Comparison of ENCODE assay signal across 8 mouse cellular contexts in the genomic region with DNA sequence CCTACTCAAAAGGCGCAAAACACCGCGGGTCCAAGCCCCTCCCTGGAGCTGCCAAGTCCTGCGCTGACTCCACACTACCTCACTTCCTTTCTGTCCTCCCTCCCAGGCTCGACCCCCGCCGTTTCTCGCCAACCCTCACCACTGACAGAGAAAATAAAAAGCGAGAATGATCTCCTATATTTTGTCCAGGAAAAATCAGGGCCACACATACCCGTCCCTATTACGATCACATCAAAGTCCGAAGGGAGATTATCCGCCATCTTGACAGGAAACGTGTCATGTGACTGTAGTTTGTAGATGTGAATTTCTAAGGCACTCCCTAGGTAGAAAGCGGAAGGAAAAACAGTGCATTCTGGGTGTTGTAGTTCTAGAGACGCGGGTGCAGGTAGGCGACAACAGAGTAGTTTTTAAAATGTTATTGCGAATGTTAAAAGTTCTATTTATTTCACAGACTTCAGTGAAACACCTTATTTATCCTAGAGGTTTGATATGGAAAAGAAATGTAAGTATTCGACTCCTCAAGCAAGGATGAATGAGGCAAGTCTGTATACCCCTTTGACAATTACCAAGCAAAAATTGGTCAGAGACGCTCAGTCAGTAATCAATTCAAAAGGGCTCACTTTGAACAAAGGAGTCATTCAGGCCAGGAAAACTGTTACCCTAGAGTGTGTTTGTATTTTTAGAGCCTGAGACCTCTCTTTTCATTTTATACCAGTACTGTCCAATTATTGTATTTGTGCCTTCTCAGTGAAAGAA. TPM values are rescaled to one million over a fixed set of nuclear protein-coding genes. Genes with fewer than 3 reads are reported as not detected.
A peak's percentile ranks its signal among the peaks of the same experiment; 100 is the strongest.
DNase-seq lines count a peak whose midpoint lies in the region; ATAC-seq and TF ChIP-seq lines count a peak whose summit lies in the region.

A gene (minus strand): TSS at position 288 of the 756 bp plus-strand sequence.

- H3K4me3 ChIP-seq in ES-E14 (ENCODE audit: insufficient read depth in 1 of 2, low read depth in 1 of 2, low read length in 2 of 2, poor library complexity in 1 of 2, severe bottlenecking in 1 of 2): peak within 1 kb of the TSS; percentile 72 to 97
- H3K4me3 ChIP-seq in forebrain, embryonic 10.5 days: peak within 1 kb of the TSS; percentile 59
- peak within 1 kb of the TSS; percentile 69 for H3K4me3 ChIP-seq in heart, postnatal 0 days (ENCODE audit: low read depth, low read length)
- H3K4me3 ChIP-seq in liver, embryonic 14.5 days (ENCODE audit: insufficient read depth in 1 of 2, low read depth in 2 of 2, low read length in 2 of 2): peak within 1 kb of the TSS; percentile 62 to 96
- peak within 1 kb of the TSS; percentile 63 for H3K4me3 ChIP-seq in stomach, embryonic 16.5 days (replicated peaks; ENCODE audit: low read length)

- no peaks in the 10 kb centered on the region for H3K9me3 ChIP-seq in ES-E14 (ENCODE audit: control insufficient read depth, insufficient read depth, low read depth, low read length)
- H3K9me3 ChIP-seq in forebrain, embryonic 10.5 days: no peaks in the 10 kb centered on the region
- H3K9me3 ChIP-seq in heart, postnatal 0 days (replicated peaks; ENCODE audit: control insufficient read depth, low read length): no peaks in the 10 kb centered on the region
- no peaks in the 10 kb centered on the region for H3K9me3 ChIP-seq in liver, embryonic 14.5 days (ENCODE audit: control insufficient read depth, low read length)
- H3K9me3 ChIP-seq in stomach, embryonic 16.5 days (replicated peaks; ENCODE audit: control insufficient read depth, low read length): no peaks in the 10 kb centered on the region

- H3K27me3 ChIP-seq in forebrain, embryonic 10.5 days (ENCODE audit: poor library complexity, severe bottlenecking): no peaks in the 10 kb centered on the region
- no peaks in the 10 kb centered on the region for H3K27me3 ChIP-seq in heart, postnatal 0 days (ENCODE audit: control insufficient read depth, insufficient read depth, low read length)
- no peaks in the 10 kb centered on the region for H3K27me3 ChIP-seq in liver, embryonic 14.5 days (ENCODE audit: control insufficient read depth, insufficient read depth, low read length)
- no peaks in the 10 kb centered on the region for H3K27me3 ChIP-seq in stomach, embryonic 16.5 days (ENCODE audit: control insufficient read depth, insufficient read depth, low read length)

- no peak for TF ChIP-seq CTCF in heart, postnatal 0 days (IDR thresholded peaks at IDR 0.05; ENCODE audit: low read depth)
- no peak for TF ChIP-seq CTCF in liver, embryonic 14.5 days (IDR thresholded peaks at IDR 0.05; ENCODE audit: low read depth)

- H3K4me1 ChIP-seq in ES-E14 (ENCODE audit: control insufficient read depth in 2 of 2, insufficient read depth in 2 of 2, low read length in 2 of 2, poor library complexity in 1 of 2): no peaks in the 10 kb centered on the region
- H3K4me1 ChIP-seq in forebrain, embryonic 10.5 days: no peaks in the 10 kb centered on the region
- no peaks in the 10 kb centered on the region for H3K4me1 ChIP-seq in heart, postnatal 0 days (ENCODE audit: control insufficient read depth, insufficient read depth)
- H3K4me1 ChIP-seq in liver, embryonic 14.5 days (replicated peaks; ENCODE audit: control insufficient read depth in 2 of 2, insufficient read depth in 2 of 2, low read length in 1 of 2): no peaks in the 10 kb centered on the region
- no peaks in the 10 kb centered on the region for H3K4me1 ChIP-seq in stomach, embryonic 16.5 days (ENCODE audit: control insufficient read depth, insufficient read depth, low read length)

- DNase-seq in ES-E14 (ENCODE audit: low read depth, low spot score): peak; percentile 37
- DNase-seq in c-Kit-positive CD71-positive TER-119-negative erythroid progenitor cells, embryonic 14.5 days (ENCODE audit: low read depth): peak; percentile 55
- DNase-seq in forebrain, embryonic 10.5 days (ENCODE audit: extremely low spot score, low spot score): peak; percentile 44
- peak; percentile 76 for DNase-seq in heart, postnatal 0 days (ENCODE audit: low spot score)
- peak; percentile 59 to 74 for DNase-seq in kidney, postnatal 36 days
- peak; percentile 52 to 63 (median 60) for DNase-seq in liver, embryonic 14.5 days (ENCODE audit: low read depth in 3 of 3, low spot score in 3 of 3)
- peak; percentile 59 for DNase-seq in neural tube, embryonic 10.5 days (ENCODE audit: extremely low spot score, low spot score)

- H3K27ac ChIP-seq in ES-E14 (ENCODE audit: insufficient read depth, low read depth, low read length, poor library complexity, severe bottlenecking): no peak within 1 kb of the TSS
- peak within 1 kb of the TSS; percentile 87 for H3K27ac ChIP-seq in forebrain, embryonic 10.5 days
- H3K27ac ChIP-seq in heart, postnatal 0 days (ENCODE audit: low read depth): peak within 1 kb of the TSS; percentile 74
- H3K27ac ChIP-seq in liver, embryonic 14.5 days: no peak within 1 kb of the TSS
- peak within 1 kb of the TSS; percentile 31 for H3K27ac ChIP-seq in stomach, embryonic 16.5 days (ENCODE audit: low read length)

- TF ChIP-seq EP300 in heart, postnatal 0 days (IDR thresholded peaks at IDR 0.05; ENCODE audit: low read depth): no peak
- TF ChIP-seq EP300 in liver, embryonic 14.5 days (IDR thresholded peaks at IDR 0.05; ENCODE audit: low read depth): no peak

- H3K4me2 ChIP-seq in heart, postnatal 0 days (ENCODE audit: low read depth, low read length): peak within 1 kb of the TSS; percentile 59
- peak within 1 kb of the TSS; percentile 63 for H3K4me2 ChIP-seq in liver, embryonic 14.5 days (ENCODE audit: low read depth)
- H3K4me2 ChIP-seq in stomach, embryonic 16.5 days (ENCODE audit: low read depth, low read length): peak within 1 kb of the TSS; percentile 58

- H3K36me3 ChIP-seq in ES-E14 (ENCODE audit: control insufficient read depth, insufficient read depth, low read length, poor library complexity, severe bottlenecking): no peaks in the 10 kb centered on the region
- no peaks in the 10 kb centered on the region for H3K36me3 ChIP-seq in forebrain, embryonic 10.5 days (replicated peaks)
- no peaks in the 10 kb centered on the region for H3K36me3 ChIP-seq in heart, postnatal 0 days (replicated peaks; ENCODE audit: control insufficient read depth, insufficient read depth, low read length)
- no peaks in the 10 kb centered on the region for H3K36me3 ChIP-seq in liver, embryonic 14.5 days (replicated peaks; ENCODE audit: control insufficient read depth, insufficient read depth, low read depth)
- H3K36me3 ChIP-seq in stomach, embryonic 16.5 days (ENCODE audit: control insufficient read depth, insufficient read depth, low read length): no peaks in the 10 kb centered on the region

- peak within 1 kb of the TSS; percentile 69 for H3K9ac ChIP-seq in ES-E14 (ENCODE audit: insufficient read depth, low read depth, low read length, poor library complexity, severe bottlenecking)
- peak within 1 kb of the TSS; percentile 58 for H3K9ac ChIP-seq in heart, postnatal 0 days (replicated peaks; ENCODE audit: low read depth, low read length)
- H3K9ac ChIP-seq in liver, embryonic 14.5 days (replicated peaks): peak within 1 kb of the TSS; percentile 52
- peak within 1 kb of the TSS; percentile 61 for H3K9ac ChIP-seq in stomach, embryonic 16.5 days (ENCODE audit: low read length)

- ATAC-seq in heart, postnatal 0 days (ENCODE audit: insufficient read depth, low read depth): peak; percentile 82
- ATAC-seq in liver, embryonic 14.5 days (ENCODE audit: insufficient read depth): peak; percentile 94
- peak; percentile 92 for ATAC-seq in stomach, embryonic 16.5 days (ENCODE audit: insufficient read depth, low FRiP score)

- WGBS in forebrain, embryonic 10.5 days: 13% methylated on average over 21 of the region's 21 CpGs
- WGBS in heart, postnatal 0 days: 9% methylated on average over 21 of the region's 21 CpGs
- WGBS in liver, embryonic 14.5 days (ENCODE audit: insufficient replicate concordance): 5% methylated on average over 21 of the region's 21 CpGs
- 12% methylated on average over 21 of the region's 21 CpGs for WGBS in stomach, embryonic 16.5 days

- in situ Hi-C loops in ES-E14 (cut with MboI; ENCODE audit: low sequenced_read_pairs in 2 of 2, unreplicated experiment in 2 of 2): no loop called here

TF ChIP-seq in ES-E14, 5 proteins besides CTCF, POLR2A, EP300 and RAD21:
- TF ChIP-seq MAFK (IDR thresholded peaks at IDR 0.05; ENCODE audit: insufficient read depth, low read depth, low read length): no peak
- no peak for TF ChIP-seq ZC3H11A (IDR thresholded peaks at IDR 0.05; ENCODE audit: borderline replicate concordance, low read depth, low read length)
- no peak for TF ChIP-seq ZNF384 (IDR thresholded peaks at IDR 0.05; ENCODE audit: low read depth, low read length)
- peak; percentile 88 for TF ChIP-seq HCFC1 (IDR thresholded peaks at IDR 0.05; ENCODE audit: borderline replicate concordance, insufficient read depth, low read length)
- TF ChIP-seq CHD2 (IDR thresholded peaks at IDR 0.05; ENCODE audit: low read depth, low read length): no peak

RNA-seq across cellular contexts. Expression of the gene that starts here (rescaled TPM):
- total RNA-seq in ES-E14 (2012; rRNA removed): 12.4 and 16.6 TPM in 2 replicates
- 12.0 and 13.4 TPM in 2 replicates for polyA plus RNA-seq in forebrain, embryonic 10.5 days (2016; fragmentation: Nextera tagmentation; extraction: Ambion mirVana)
- total RNA-seq in heart, postnatal 0 days (2014; rRNA removed; ENCODE audit: low replicate concordance): 12.2 and 29.5 TPM in 2 replicates
- polyA plus RNA-seq in heart, postnatal 0 days (2015; fragmentation: Nextera tagmentation; extraction: Ambion mirVana): 5.7 and 6.0 TPM in 2 replicates
- polyA plus RNA-seq in liver, embryonic 14.5 days (2012; rRNA removed): 0.94 and 1.7 TPM in 2 replicates
- 4.2 and 5.5 TPM in 2 replicates for polyA plus RNA-seq in liver, embryonic 14.5 days (2014; fragmentation: Nextera tagmentation; extraction: Ambion mirVana)
- 12.0 and 12.6 TPM in 2 replicates for polyA plus RNA-seq in stomach, embryonic 16.5 days (2015; fragmentation: Nextera tagmentation; extraction: Ambion mirVana)

Comparison
In these comparisons a context has a peak if more than half of its experiments do, and no peak if none do; other contexts are left out.
1. H3K27ac ChIP-seq: peak in forebrain, embryonic 10.5 days (single experiment), heart, postnatal 0 days (single experiment) and stomach, embryonic 16.5 days (single experiment); none in ES-E14 (single experiment) and liver, embryonic 14.5 days (single experiment).
2. Peak in every context shown above with its lines, with median percentiles within 50 percentile points of each other: DNase-seq, H3K4me3 ChIP-seq, H3K9ac ChIP-seq, ATAC-seq and H3K4me2 ChIP-seq.